Mouse (Mus musculus): Measurements from ENCODE around the gene Sgms1.
A peak's percentile ranks its signal among the peaks of the same experiment; 100 is the strongest.

Sgms1 gene

DNA sequence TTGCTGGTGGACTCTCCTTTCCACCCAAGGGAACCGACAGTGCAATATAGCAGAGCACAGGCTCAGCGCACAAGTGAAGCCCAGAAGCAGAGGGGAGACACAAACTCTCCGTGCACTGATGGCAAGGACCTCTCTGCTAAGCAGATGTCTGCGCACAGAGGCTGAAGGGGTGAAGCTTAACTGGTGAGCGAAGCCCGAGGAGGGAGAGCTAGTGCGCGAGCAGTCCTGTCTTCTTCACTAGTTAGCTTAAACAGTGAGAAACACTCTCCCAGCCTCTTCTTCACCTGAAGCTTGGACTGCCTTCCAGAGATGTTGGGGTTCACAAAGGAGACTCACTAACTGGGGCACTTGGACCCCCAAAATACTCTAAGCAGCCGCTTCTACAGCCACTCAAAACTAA, 36.1 kb downstream of the Sgms1 start:
- no peak for DNase-seq

DNA sequence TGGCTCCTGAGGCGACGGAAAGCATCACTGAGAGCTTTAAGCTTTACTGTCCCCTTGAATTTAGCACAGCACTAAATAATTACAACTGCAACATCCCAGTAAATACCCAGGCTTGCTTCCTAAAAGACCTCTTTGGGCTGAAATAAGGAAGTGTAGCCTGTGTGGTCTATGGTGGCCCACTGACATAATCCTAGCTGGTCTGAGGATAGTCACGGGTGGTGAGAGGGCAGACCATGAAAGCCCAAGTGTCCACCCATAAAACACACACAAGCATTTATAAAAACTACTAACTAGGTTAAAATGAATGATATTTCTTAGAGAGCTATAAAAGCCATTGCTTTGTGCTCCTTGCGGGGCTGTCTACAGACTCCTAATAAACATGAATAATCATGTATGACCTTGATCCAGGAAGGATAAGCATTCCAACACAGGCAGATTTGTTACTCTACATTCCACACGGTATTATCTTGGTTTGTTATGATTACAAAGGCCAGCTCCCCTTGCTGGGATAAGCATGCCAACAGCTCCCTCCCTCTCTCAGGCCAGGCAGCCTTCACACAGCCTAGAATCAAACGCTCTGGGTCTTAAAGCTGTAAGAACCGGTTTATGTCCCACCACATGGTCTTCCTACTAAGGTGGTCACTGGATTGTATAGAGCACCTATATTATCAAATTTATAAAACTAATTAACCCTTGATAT, 40.4 kb downstream of the Sgms1 start:
- DNase-seq, result no peak

GRCm38 (mm10) chr19:32347491-32347890, 42.0 kb downstream of the Sgms1 start:
- DNase-seq, result no peak

GRCm38 (mm10) chr19:32346624-32347341, 42.7 kb downstream of the Sgms1 start:
- DNase-seq, result no peak

- DNase-seq, result no peak
These were observed 43.3 kb downstream of the Sgms1 start for GRCm38 (mm10) chr19:32346176-32346575.

DNA sequence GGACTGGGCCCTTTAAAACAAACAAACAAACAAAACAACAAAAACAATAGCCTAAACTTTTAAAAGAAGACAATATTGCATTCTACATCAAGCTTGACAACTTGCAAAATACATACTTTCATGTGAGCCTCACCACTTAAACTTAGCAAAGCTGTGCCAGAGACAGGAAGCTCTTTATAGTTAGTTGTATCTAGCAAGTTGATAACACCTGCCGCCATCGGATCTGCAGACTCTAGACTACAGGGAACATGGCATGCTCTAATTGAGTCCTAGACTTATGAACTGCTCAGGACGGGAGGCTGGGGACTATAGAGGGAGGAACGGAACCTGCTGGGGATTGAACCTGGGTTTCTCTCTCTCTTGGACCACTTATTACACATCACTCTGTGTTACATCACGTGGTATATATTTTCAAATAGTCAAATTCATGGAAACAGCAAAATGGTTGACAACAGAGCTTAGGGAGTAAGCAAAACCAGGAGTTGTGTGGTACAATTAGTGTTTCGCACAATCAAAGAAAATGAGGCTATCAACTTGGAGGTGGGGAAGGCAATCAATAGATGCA, 44.3 kb downstream of the Sgms1 start:
- DNase-seq, result peak; percentile 47

DNA sequence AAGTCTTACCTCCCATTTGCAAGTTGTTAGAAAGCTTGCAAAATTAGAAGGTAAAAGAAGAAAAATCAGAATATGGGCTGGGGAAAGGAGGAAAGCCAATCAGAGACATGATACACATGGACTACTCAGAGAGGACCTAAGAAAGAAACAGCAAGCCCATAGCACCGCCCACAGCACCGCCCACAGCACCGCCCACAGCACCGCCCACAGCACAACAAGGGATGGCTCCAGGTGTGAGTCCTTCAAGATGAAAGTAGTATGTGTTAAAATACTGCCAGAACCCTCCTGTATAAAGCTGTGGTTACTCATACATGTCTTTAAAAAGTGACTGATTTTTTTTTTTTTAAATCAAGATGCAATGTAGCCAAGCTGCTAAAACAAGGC, 44.8 kb downstream of the Sgms1 start:
- DNase-seq, result peak; percentile 88

GRCm38 (mm10) chr19:32343937-32344737, 45.4 kb downstream of the Sgms1 start:
- DNase-seq, result no peak

- no peak for DNase-seq
These were observed 47.1 kb downstream of the Sgms1 start for GRCm38 (mm10) chr19:32342436-32342835.

DNA sequence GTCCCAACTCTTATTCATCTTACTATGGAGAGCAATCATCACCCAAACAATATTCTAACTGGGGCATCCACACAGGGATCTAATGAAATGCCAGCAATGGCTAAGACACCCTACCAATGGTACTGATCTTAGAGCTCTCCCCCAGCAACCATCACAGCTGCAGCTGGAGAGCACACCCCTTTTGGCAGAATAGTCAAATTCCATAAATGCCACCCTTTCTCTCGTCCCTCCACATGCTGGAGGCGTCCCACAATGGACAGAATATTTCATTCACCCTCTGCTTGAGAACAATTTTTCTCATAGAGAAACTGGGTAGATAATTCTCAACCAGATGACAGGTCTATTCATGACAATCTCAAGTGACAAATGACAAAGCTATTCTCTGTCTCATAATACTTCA, 48.4 kb downstream of the Sgms1 start:
- no peak for DNase-seq

DNA sequence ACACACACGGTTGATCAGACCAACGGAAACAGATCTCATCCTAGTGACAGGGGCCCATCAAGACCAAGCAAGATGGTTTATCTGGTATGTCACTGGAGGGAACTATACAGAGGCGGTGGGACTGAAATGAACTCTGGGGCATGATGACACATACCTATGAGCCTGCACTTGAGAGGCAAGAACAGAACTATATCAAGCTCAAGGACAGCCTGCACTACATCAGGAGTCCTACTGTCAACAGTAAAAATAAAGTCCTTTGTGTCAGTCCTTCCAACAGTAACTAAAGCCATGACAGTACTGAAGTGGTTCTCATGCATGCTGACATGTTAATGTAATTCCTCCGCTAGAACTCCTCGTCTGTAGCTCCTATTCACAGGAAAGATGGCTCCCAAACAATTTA, 49.3 kb downstream of the Sgms1 start:
- no peak for DNase-seq

DNA sequence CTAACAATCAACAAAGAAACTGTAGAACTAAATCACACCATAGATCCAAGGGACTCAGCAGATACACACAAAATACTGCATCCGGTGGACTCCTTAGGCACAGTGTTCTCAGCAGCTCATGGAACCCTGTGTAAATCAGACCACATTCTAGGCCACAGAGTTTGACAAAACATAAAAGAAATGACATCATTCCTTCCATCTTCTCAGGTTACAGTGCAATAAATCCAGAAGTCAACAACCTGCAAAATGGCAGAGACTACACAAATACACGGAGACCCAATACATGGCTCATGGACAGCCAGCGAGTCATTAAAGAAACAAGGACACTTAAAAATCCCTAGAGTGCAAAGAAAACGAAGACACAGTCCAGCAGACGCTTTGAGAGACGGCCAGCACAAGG, 51.8 kb downstream of the Sgms1 start:
- DNase-seq, result no peak

GRCm38 (mm10) chr19:32334751-32335150, 54.8 kb downstream of the Sgms1 start:
- no peak for DNase-seq

- no peak for DNase-seq
These were observed 56.0 kb downstream of the Sgms1 start for GRCm38 (mm10) chr19:32333544-32333943.

GRCm38 (mm10) chr19:32332779-32333460, 56.6 kb downstream of the Sgms1 start:
- DNase-seq, result no peak

DNA sequence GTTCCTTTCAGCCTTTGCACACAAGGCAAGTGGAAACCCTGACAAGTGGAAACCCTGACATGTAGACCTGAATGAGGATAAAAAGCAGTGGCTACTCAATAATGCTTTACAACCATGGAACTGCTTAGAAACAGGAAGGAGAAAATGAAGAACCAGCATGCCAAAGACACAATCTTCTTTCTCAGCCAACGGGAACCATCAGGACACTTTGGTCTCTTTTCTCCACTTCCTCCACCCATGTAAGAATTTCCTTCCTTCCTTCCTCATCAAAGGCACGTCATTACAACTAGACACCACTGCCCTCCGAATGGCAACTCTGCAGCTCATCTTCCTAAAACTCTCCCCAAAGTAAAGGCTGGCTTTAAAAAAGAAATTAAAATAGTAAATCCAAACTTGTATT, 59.3 kb downstream of the Sgms1 start:
- no peak for DNase-seq

DNA sequence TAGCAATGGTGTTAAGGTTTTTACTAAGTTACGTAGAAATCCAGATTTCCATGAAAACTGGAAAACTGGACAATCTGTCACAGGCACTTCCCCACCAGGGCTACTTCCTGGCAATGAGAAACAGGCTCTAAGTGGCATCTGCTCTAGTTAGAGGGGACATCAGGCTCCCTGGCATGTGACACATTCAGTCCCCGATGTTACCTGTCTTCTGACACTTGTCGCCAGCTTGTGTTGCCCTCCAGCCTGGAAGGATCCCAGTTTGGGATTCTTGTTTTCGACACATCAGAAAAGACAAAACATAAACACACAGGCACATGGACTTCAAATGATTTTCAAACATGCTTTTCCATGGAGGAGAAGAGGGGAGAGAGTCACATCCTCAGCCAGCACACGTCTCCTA, 60.0 kb downstream of the Sgms1 start:
- DNase-seq, result no peak

DNA sequence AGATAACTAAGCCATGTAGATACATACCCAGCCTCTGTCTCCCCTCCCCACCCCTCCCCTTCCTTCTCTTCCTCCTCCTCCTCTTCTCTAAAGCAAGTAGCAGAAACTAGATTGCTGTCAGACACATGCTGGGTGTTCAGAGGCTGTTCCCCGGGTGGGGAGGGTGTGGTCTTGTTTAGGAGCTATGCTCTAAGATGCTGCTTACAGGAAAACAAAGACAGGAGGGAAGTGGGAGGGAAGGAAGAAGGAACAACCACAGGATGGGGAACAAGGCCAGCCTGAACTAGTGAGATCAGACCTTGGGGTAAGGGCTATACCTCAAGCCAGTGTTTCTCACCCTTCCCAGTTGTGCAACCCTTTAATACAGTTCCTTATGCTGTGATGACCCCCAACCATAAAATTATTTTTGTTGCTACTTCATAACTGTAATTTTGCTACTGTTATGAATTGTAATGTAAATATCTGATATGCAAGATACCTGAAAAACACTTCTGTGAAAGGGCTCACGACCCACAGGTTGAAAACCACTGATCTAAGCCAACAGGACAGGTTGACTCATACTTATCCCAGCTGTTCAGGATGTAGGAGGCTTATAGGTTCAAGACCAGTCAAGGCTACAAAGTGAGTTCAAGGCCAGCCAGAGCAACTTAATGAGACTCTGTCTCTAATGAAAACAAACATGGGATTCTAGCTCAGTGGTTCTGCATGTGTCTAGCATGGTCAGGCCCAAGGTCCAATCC, 61.3 kb downstream of the Sgms1 start:
- DNase-seq, result no peak

- no peak for DNase-seq
These were observed 62.9 kb downstream of the Sgms1 start for GRCm38 (mm10) chr19:32326621-32327021.

GRCm38 (mm10) chr19:32326156-32326555, 63.4 kb downstream of the Sgms1 start:
- DNase-seq, result no peak

- no peak for DNase-seq
These were observed 64.3 kb downstream of the Sgms1 start for GRCm38 (mm10) chr19:32325100-32325768.

- DNase-seq, result no peak
These were observed 65.0 kb downstream of the Sgms1 start for GRCm38 (mm10) chr19:32324550-32324949.
